Mouse (Mus musculus) limb, embryonic 14.5 days (tissue): ENCODE results near the gene Cd300a. TPM values are rescaled to one million over a fixed set of nuclear protein-coding genes. Genes with fewer than 3 reads are reported as not detected.

Source experiments
- ATAC-seq: fragments of 200-750 bp; cut with Nextera tagmentation; 2 replicates; pipeline ENCODE4 v1.8.0; 2017; ENCODE audit warnings: low read depth, moderate number of reproducible peaks, moderate TSS enrichment; ENCODE audit not compliant: low FRiP score
- DNase-seq: peaks from one replicate; pipeline ENCODE4 v3.0.0-alpha.2; 2015; ENCODE audit warnings: low spot score
- H3K27ac ChIP-seq: fragments of 300-500 bp; sonication (generic); replicated peaks from 2 replicates; pipeline ENCODE4 v1.5.1; 2014; ENCODE audit warnings: low read depth, mild to moderate bottlenecking, low read length, moderate library complexity, mixed read lengths
- H3K27me3 ChIP-seq: fragments of 300-500 bp; sonication (generic); 2 replicates; pipeline ENCODE4 v1.6.1; 2014; ENCODE audit warnings: low read length, mixed read lengths; ENCODE audit not compliant: control insufficient read depth, insufficient read depth
- H3K36me3 ChIP-seq: fragments of 300-500 bp; sonication (generic); 2 replicates; pipeline ENCODE4 v1.6.1; 2014; ENCODE audit warnings: mild to moderate bottlenecking, low read length, moderate library complexity, mixed read lengths; ENCODE audit not compliant: control insufficient read depth, insufficient read depth
- H3K4me1 ChIP-seq: fragments of 300-500 bp; sonication (generic); 2 replicates; pipeline ENCODE4 v1.6.1; 2014; ENCODE audit warnings: antibody characterized with exemption, low read length, mixed read lengths; ENCODE audit not compliant: control insufficient read depth, insufficient read depth
- H3K4me2 ChIP-seq: fragments of 300-500 bp; sonication (generic); replicated peaks from 2 replicates; pipeline ENCODE4 v1.6.1; 2014; ENCODE audit warnings: low read depth, mild to moderate bottlenecking, low read length, moderate library complexity; ENCODE audit not compliant: severe bottlenecking
- H3K4me3 ChIP-seq: fragments of 300-500 bp; sonication (generic); replicated peaks from 2 replicates; pipeline ENCODE4 v1.5.1; 2014; ENCODE audit warnings: low read length
- H3K9ac ChIP-seq: fragments of 300-500 bp; sonication (generic); 2 replicates; pipeline ENCODE4 v1.6.1; 2014; ENCODE audit warnings: mild to moderate bottlenecking, low read depth, low read length, moderate library complexity; ENCODE audit not compliant: severe bottlenecking
- H3K9me3 ChIP-seq: fragments of 300-500 bp; sonication (generic); 2 replicates; pipeline ENCODE4 v1.6.1; 2016; ENCODE audit warnings: low read length; ENCODE audit not compliant: control insufficient read depth
- POLR2A ChIP-seq: fragments of 200-500 bp; IDR thresholded peaks from 2 replicates; pipeline ENCODE4 v1.8.0; 2012; ENCODE audit warnings: inconsistent platforms, mild to moderate bottlenecking, moderate library complexity, borderline replicate concordance; ENCODE audit not compliant: insufficient read depth, insufficient read length; ENCODE audit errors: extremely low read depth
- WGBS: fragments of 180-500 bp; shearing (Covaris S2); extraction: QIAGEN DNeasy Blood & Tissue Kit; methylation state at CpG from one replicate; pipeline ENCODE4 v1.1.7; 2014; 5-methylcytosine and 5-hydroxymethylcytosine counted together
- polyA plus RNA-seq, 2 experiments: library from polyadenylated mRNA; depleted of rRNA in 1 of 2; stranded (reverse) in 1 of 2; unstranded in 1 of 2; fragments of >200 nt; fragmentation: Nextera tagmentation in 1 of 2; extraction: Ambion mirVana in 1 of 2; gene quantifications; 2 replicates each; pipeline versions ENCODE4 v1.2.1 to v1.2.3; 2012 to 2014

Cd300a gene
- polyA plus RNA-seq, 2 experiments = 1.5 to 2.2 TPM

GRCm38 (mm10) chr11:114852311-114853173 lies 37.3 kb upstream of the Cd300a start:
- Histone ChIP-seq H3K9me3 (no peaks in the 10 kb centered on the region), H3K4me2 (peak overlapping the region; percentile 99), H3K27ac (peak overlapping the region; percentile 96), H3K27me3 (no peaks in the 10 kb centered on the region), H3K4me3 (peak overlapping the region; percentile 81), H3K9ac (peak overlapping the region; percentile 87), H3K4me1 (peaks cover 18% of the 10 kb centered on the region), H3K36me3 (no peaks in the 10 kb centered on the region)
- DNase-seq (peak; percentile 63), ATAC-seq (peak; percentile 18)
- TF ChIP-seq POLR2A = no peak
- under 1% methylated on average over 39 of the region's 40 CpGs for WGBS

- Histone ChIP-seq H3K4me2 (peak overlapping the region; percentile 99), H3K27ac (peak overlapping the region; percentile 96), H3K4me3 (peak overlapping the region; percentile 81), H3K36me3 (no peaks in the 10 kb centered on the region), H3K9me3 (no peaks in the 10 kb centered on the region), H3K27me3 (no peaks in the 10 kb centered on the region), H3K9ac (peak overlapping the region; percentile 87), H3K4me1 (peaks cover 18% of the 10 kb centered on the region)
- no peak for ATAC-seq
- DNase-seq = no peak
- no peak for TF ChIP-seq POLR2A
- WGBS = 14% methylated on average over 7 of the region's 7 CpGs
These were observed 36.5 kb upstream of the Cd300a start for GRCm38 (mm10) chr11:114853174-114853838.

- H3K4me3 ChIP-seq = no peak overlapping the region
- H3K9me3 ChIP-seq = no peaks in the 10 kb centered on the region
- no peak overlapping the region for H3K27ac ChIP-seq
- H3K4me1 ChIP-seq = peaks cover 15% of the 10 kb centered on the region
- H3K9ac ChIP-seq = no peak overlapping the region
- H3K27me3 ChIP-seq = no peaks in the 10 kb centered on the region
- WGBS = 80% methylated on average over 6 of the region's 6 CpGs
- ATAC-seq (no peak), DNase-seq (no peak)
- no peak overlapping the region for H3K4me2 ChIP-seq
- no peaks in the 10 kb centered on the region for H3K36me3 ChIP-seq
- no peak for TF ChIP-seq POLR2A
These were observed 35.3 kb upstream of the Cd300a start for GRCm38 (mm10) chr11:114854581-114854980.

GRCm38 (mm10) chr11:114856125-114856524 lies 33.7 kb upstream of the Cd300a start:
- H3K4me2 ChIP-seq = no peak overlapping the region
- no peaks in the 10 kb centered on the region for H3K27me3 ChIP-seq
- ATAC-seq (no peak), DNase-seq (no peak)
- H3K36me3 ChIP-seq = 0 out of 2 replicates have a peak, but pooled peaks cover 2% of the 10 kb centered on the region
- WGBS = 93% methylated on average over 5 of the region's 5 CpGs
- peaks cover 8% of the 10 kb centered on the region; the same call in 1 of the 2 replicates for H3K4me1 ChIP-seq
- no peak overlapping the region for H3K9ac ChIP-seq
- no peak overlapping the region for H3K4me3 ChIP-seq
- TF ChIP-seq POLR2A = no peak
- H3K9me3 ChIP-seq = no peaks in the 10 kb centered on the region
- H3K27ac ChIP-seq = no peak overlapping the region

GRCm38 (mm10) chr11:114858641-114859040 lies 31.2 kb upstream of the Cd300a start:
- Histone ChIP-seq H3K27ac (no peak overlapping the region), H3K4me1 (0 out of 2 replicates have a peak, but pooled peaks cover 4% of the 10 kb centered on the region), H3K9ac (no peak overlapping the region), H3K9me3 (no peaks in the 10 kb centered on the region), H3K27me3 (no peaks in the 10 kb centered on the region), H3K36me3 (peaks cover 6% of the 10 kb centered on the region; the same call in 1 of the 2 replicates), H3K4me3 (no peak overlapping the region), H3K4me2 (no peak overlapping the region)
- WGBS = 99% methylated on average over 2 of the region's 2 CpGs
- DNase-seq (no peak), ATAC-seq (no peak)
- no peak for TF ChIP-seq POLR2A
